Mouse (Mus musculus) CD4-positive, CD25-positive, alpha-beta regulatory T cell (primary cell): Measurements from ENCODE around the gene Aup1. TPM values are rescaled to one million over a fixed set of nuclear protein-coding genes. Genes with fewer than 3 reads are reported as not detected.

Experiments used
- polyA plus RNA-seq: library from polyadenylated mRNA; unstranded; fragments of 100-300 nt; shearing (Covaris generic); gene quantifications from one replicate; pipeline ENCODE4 v1.2.1, GENCODE M21; 2017

The Aup1 gene
- polyA plus RNA-seq: 474 TPM

DNA sequence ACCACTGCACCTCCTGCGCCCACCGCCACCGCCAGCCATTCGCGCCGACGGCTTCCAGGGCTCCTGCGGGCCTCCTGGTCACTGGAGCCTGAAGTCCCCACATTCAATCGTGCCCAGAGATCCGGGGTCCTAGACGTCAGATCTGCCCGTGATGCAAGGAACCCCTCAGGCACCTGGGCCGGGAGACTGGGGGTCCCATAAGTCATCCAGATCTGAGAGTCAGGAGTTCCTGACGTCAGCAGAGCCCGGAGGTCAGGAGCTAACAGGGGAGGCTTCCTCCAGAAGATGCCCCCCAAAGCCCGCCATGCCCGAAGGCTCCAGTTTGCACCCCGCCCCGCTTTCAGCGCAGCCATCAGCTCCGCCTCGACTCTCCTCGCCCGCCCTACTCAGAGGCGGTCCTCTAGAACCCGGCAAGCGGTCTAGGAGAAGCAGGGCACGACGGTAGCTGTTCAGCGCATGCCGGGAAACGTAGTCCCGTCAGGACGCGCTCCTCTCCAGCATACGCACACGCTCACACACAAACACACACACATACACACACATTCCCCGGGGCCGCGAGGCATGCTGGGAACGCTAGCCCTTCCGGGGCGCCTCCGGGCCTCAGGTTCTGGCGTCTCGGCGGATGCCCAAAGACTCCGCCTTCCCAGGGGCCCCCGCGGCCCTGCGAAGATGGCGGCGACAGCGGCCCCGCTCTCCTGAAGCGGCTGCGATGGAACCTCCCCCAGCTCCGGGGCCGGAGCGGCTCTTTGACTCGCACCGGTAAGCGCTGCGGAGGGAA, at the start of gene Aup1:
Gene Aup1, plus strand, starts transcription at position 448 of the 778 bp plus-strand sequence.

DNA sequence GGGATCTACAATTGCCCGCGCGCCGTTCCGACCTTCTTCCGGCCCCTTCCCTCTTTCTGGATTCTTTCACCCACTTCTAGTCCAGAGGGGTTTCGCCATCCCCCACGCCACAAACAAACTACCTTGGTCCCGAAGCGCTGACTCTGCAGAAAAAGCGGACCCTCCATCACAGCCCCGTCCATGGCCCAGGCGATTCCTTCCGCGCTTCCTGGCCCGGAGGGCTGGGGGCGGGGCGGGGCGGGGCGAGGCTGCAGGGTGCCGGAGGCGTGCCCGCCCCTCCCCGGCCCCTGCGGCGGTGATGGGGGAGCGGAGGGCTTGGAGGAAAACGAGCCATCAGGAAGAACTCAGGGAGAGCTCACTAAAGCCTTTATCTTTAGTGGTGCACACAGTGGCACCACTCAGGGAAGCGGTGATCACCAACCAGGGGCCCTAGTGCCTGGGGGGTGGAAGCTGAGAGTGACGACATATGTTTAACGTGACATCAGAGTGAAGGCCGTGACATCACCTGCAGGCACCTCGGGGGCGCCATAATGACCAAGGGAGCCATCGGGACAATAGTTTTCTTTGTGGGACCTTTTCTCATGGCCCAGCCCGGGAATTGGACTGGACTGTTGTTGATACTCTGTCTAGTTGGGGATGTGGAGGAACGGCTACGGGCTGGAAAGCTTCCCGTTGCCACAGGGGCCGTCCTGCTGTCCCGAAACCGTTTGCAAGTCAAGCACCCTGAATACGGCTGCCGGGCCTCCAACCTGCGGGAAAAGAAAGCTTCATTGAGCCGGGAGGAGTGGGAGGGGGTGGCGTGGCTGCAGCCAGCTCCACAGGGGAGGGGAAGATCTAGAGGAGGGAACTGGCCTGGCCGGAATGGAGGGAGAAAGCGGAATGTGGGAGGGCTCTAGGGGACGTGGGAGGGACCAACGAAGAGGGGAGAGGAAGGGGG, 20.8 kb upstream of the Aup1 start, which contains the start of the genes Dok1 and Loxl3:
Gene Dok1, minus strand, starts transcription at position 223 of the 937 bp plus-strand sequence.
Gene Loxl3, plus strand, starts transcription at position 925 of the 937 bp plus-strand sequence.

DNA sequence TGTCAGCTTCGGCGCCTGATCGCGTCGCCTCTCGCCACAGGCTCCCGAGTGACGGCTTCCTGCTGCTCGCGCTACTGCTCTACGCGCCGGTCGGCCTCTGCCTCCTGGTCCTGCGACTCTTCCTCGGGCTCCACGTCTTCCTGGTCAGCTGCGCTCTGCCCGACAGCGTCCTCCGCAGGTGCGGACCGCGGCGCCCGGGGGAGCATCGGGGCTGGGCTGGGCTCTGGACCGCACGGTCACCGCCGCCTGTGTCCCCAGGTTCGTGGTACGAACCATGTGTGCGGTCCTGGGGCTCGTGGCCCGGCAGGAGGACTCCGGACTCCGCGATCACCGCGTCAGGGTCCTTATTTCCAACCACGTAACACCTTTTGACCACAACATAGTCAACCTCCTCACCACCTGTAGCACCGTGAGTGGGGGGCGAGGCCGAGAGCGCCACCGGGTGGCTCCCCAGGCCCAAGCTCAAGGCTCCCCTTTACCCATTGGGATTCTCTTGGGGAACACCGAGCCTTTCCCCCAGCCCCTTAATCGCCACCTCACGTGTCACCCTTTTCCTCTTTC, 630 bp downstream of the Aup1 start, which contains the start of gene Htra2:
Gene Htra2, minus strand, starts transcription at position 403 of the 561 bp plus-strand sequence.

DNA sequence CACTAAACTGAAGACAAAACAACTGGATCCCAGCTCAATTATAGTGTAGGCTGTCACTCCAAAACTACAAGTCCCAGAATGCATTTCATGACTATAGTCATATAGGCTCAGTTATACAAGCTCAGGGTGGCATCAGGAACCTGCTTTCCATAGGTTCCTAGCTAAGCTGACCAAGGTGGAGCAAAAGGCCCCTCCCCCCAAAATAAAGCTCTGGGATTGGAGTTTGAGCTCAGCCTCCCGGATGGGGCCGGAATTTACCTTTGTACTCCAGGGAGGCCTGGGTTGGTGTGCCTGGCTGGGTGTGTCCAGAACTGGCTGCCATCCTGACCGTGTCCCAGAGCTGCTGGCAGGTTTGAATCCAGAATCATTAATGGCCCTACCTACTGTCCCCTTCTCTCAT, 3.5 kb downstream of the Aup1 start, which contains the start of gene Dqx1:
Gene Dqx1, plus strand, starts transcription at position 55 of the 400 bp plus-strand sequence.

DNA sequence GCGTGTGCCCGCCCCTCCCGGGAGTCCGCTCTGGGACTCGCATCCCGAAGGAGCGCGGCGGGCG, 15.8 kb downstream of the Aup1 start, which contains the start of gene Tlx2:
Gene Tlx2, minus strand, starts transcription at position 47 of the 64 bp plus-strand sequence.

DNA sequence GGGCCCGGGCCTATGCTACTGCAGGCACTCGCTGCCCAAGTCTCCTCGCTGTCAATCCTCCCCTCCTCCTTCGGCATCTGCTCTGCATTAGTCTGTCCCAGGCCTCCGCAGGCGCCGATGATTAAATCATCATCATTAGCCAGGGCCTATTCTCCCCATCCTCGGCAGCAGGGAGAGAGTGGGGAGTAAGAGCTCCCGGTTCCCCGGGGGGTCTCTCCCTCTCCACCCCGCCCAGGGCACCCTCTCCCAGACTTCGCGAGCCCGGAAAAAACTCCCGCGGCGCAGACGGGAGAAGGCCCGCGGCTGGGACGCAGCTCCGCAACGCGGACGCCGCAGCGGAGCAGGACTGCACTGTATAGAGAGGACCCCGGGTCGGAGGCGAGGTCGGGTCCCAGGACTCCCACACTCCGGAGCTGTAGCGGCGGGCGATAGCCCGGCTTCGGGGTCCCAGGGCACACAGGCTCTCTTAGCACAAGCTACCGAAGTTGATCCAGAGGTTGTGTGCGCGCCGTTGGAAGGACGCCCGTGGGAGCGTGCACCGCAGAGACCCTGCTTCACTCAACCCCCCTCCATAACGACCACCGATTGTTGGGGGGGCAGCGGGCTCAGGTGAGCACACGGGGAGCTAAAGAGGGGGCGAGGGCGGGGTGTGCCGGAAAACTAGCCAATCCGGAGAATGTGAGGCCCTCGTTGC, 23.5 kb downstream of the Aup1 start, which contains the start of gene Pcgf1:
Gene Pcgf1, plus strand, starts transcription at position 240 of the 694 bp plus-strand sequence.

DNA sequence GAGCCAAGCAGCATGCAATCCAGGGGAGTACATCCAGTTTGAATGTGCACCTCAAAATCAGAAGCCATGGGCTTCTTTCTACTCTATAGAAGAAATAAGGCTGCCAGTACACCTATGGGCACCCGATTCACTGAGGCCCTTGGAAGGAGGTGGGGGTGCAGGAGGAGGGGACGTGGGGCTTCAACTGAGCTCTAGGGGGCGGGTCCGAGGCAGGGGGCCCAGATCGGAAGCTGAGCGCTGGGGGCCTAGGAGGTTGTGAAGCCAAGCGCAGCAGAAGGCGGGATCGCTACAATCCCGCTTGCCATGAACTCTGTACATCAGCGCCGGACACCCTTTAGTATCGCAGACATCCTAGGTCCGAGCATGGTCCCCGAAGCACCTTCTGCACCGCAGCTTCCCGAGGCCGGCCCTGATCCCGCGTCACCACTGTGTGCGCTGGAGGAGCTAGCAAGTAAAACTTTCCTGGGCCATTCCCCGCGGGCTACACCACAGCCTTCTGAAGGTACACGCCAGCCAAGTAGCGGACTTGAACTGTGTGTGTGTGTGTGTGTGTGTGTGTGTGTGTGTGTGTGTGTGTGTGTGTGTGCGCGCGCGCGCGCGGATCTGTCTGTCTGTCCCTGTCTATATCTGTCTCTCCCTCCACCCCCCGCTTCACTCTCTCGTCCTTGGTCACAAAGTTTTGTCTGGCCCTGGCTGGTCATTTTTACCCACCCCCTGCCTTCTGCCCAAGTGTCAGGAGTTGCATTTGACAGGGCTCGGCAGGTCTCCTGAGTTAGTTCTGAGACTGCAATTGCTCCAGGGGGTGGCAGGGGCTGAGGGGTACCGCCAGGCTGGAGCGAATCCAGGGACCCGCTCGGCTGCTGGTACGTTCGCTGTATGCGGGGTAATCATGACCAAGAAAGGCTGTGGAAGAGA, 32.1 kb downstream of the Aup1 start, which contains the start of gene Lbx2:
Gene Lbx2, plus strand, starts transcription at position 247 of the 915 bp plus-strand sequence.

DNA sequence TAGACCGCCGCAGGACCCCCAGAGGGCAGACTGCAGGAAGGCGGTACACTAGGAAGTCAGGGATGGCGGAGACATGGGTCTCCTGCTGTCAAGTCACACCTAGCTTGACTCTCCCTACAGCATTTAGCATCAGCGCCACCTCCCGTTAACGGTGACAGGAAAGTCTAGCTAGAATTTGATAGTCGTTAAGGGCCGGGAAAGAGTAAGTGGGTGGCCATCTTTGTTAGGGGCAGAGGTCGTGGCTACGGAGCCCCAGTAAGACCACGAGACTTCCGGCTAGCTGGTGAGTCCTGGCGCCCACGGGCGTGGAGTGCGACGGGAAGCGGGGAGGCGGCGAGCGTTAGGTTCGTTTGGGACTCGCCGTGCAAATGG, 47.0 kb downstream of the Aup1 start, which contains the start of the genes Ccdc142 and Gm42688:
Gene Ccdc142, plus strand, starts transcription at position 286 of the 372 bp plus-strand sequence.
Gene Gm42688, plus strand, starts transcription at position 302 of the 372 bp plus-strand sequence.

Other genes starting within 250 kb of the Aup1 start
- gene Sema4f, start 114.8 kb upstream of the Aup1 start, polyA plus RNA-seq: 5.8 TPM
- gene M1ap, start 107.6 kb upstream of the Aup1 start, polyA plus RNA-seq: 0.60 TPM
- 46.0 TPM for gene Dok1, start 21.1 kb upstream of the Aup1 start, polyA plus RNA-seq
- gene Loxl3, start 20.3 kb upstream of the Aup1 start, polyA plus RNA-seq: 0.32 TPM
- 68.6 TPM for gene Htra2, start 752 bp downstream of the Aup1 start, polyA plus RNA-seq
- gene Dqx1, start 3.3 kb downstream of the Aup1 start, polyA plus RNA-seq: 2.6 TPM
- 0.12 TPM for gene Tlx2, start 15.8 kb downstream of the Aup1 start, polyA plus RNA-seq
- gene Pcgf1, start 23.3 kb downstream of the Aup1 start, polyA plus RNA-seq: 39.7 TPM
- 0.22 TPM for gene Lbx2, start 31.8 kb downstream of the Aup1 start, polyA plus RNA-seq
- gene Ccdc142, start 47.1 kb downstream of the Aup1 start, polyA plus RNA-seq: 9.6 TPM
- gene Gm42688, start 47.1 kb downstream of the Aup1 start, polyA plus RNA-seq: 14.8 TPM
- 56.1 TPM for gene Mrpl53, start 54.5 kb downstream of the Aup1 start, polyA plus RNA-seq
- 129 TPM for gene Mogs, start 61.0 kb downstream of the Aup1 start, polyA plus RNA-seq
- gene Wbp1, start 67.0 kb downstream of the Aup1 start, polyA plus RNA-seq: 66.9 TPM
- gene Ino80b, start 70.9 kb downstream of the Aup1 start, polyA plus RNA-seq: 50.5 TPM
- 0.84 TPM for gene Rtkn, start 80.9 kb downstream of the Aup1 start, polyA plus RNA-seq
- 0.57 TPM for gene Wdr54, start 101.9 kb downstream of the Aup1 start, polyA plus RNA-seq
- not detected for gene 1700003E16Rik, start 101.9 kb downstream of the Aup1 start, polyA plus RNA-seq
- 83.8 TPM for gene Dctn1, start 111.4 kb downstream of the Aup1 start, polyA plus RNA-seq
- 0.39 TPM for gene Slc4a5, start 165.3 kb downstream of the Aup1 start, polyA plus RNA-seq